Mouse (Mus musculus) spleen, postnatal 36 days (tissue): ENCODE data around the gene Calcb.

ENCODE experiments used
- DNase-seq, 2 experiments: peaks; one replicate each; pipeline ENCODE4 v3.0.0; 2022; ENCODE audit warnings: low spot score in 2 of 2, mixed read lengths in 1 of 2

Gene Calcb

GRCm38 (mm10) chr7:114753471-114753870 is 35.0 kb downstream of the Calcb start:
- DNase-seq, result no peak

- no peak for DNase-seq
Measured at GRCm38 (mm10) chr7:114754196-114754595, 35.8 kb downstream of the Calcb start.

DNA sequence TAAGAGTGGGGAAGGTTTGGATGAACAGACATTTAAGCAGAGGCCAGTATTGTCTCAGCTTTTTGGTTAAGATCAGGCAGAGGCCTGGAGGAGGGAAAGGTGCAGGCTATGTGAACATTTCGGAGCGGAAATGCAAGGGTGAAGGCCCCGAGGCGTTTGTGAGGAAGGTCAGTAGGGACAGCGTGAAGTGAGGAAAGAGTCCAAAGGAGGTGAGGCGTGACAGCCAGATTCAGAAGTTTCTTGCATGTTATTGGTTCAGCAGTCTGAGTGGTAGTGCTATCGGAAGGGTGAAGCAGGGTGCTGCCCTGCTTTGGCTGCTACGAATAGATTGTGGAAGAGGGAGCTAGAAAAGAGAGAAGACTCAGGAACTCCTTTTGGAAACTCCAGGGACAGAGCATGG is 36.2 kb downstream of the Calcb start:
- DNase-seq, result no peak

DNA sequence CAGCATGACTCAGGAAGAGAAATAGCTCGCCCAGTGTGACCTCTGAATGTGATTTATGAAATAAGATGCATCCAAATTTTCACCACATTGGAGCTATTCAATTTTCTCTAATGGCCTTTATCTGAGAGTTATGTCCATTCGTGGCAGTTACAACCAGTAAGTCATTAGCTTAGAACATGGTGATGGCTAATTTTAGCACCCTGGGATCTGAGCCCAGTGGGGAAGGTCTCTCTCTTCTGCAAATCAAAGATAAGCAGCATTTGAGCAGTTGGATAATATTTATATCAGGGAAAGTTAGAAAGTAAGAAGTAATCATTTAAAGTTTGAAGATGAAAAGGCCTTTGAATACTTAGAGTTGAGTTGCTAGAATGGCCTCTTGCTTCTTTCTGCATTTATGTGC is 44.2 kb downstream of the Calcb start:
- no peak for DNase-seq

- no peak for DNase-seq
Measured at GRCm38 (mm10) chr7:114765273-114765672, 46.8 kb downstream of the Calcb start.

DNA sequence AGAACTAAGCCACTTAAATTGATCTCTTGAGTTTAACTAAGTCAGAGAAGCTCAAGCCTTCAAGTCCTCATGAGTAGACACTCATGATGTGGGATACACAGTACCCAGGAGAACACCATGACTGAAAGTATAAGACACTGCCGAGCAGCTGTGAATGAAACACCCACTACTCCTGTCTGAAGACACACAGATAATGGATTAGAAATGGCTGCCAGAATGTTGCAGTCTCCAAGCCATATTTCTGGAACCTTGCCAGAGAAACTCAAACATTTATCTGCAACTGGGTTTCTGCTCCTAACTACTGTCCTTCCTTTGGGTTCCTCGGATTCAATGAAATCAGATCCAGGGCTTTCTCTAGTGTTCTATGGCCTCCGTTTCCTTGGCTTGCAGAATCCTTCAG is 48.1 kb downstream of the Calcb start:
- no peak for DNase-seq

GRCm38 (mm10) chr7:114768516-114768915 is 50.1 kb downstream of the Calcb start:
- no peak for DNase-seq

GRCm38 (mm10) chr7:114769041-114769440 is 50.6 kb downstream of the Calcb start:
- no peak for DNase-seq

DNA sequence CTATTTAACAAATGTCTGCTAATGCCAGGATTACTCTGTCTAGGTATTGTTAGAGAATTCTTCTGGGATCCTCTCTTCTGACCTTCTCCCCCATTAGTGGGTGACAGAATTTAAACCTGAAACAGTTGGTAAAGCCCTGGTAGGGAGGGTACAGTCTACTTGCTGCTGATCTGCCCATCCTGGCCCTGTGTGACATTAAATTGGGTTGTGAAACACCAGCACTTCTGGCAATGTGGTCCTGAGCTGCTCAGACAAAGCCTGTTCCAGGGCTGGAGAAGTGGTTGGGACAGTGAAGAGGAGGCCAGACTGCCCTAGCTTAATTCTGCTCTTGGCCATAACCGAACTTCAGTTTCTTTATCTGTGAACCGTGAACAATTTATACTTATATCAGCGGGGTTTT is 52.1 kb downstream of the Calcb start:
- DNase-seq, result no peak

DNA sequence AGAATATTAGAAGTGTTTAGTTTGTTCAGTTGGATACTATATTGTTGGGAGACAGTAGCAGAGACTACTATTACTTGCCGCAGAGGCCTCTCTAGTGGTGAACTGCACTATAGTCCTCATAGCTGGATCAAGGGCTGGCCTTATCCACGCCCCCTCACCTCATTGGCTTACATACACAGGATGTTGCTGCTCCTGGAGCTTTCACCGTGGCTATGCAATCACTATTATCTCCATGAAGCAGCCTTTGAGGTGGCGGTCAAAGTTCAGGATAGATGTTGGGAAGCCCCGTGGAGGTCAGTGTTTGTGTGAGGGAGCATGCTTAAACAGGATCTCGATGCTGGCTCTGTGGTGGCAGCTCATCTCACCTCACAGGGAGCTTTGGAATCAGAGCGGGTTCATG is 53.4 kb downstream of the Calcb start:
- DNase-seq, result no peak
